Mouse (Mus musculus) megakaryocyte, embryonic 14.5 days (primary cell): ENCODE results near the gene Lhfp.

Experiments
- FLI1 ChIP-seq: IDR thresholded peaks from 2 replicates; pipeline ENCODE4 v1.6.1; 2012; ENCODE audit warnings: low read length, inconsistent platforms, mixed read lengths
- GATA1 ChIP-seq: IDR thresholded peaks from 3 replicates; pipeline ENCODE4 v1.6.1; 2012; ENCODE audit warnings: mixed read lengths, low read length, inconsistent platforms, borderline replicate concordance

DNA sequence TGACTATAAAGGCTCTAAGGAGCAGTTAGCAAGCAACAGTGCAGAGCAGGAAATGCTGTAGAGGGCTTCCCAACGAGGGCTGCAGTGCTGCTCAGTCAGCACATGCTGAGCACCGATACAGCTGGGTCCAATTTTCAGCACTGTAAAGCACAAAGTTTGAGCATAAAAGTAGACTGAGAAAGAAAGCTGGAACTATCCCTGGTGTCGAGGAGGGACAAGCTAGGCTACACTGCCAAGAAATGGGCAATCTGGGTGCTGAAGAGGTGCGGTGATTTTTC is 24.7 kb downstream of the Lhfp start:
- no peak for TF ChIP-seq GATA1
- no peak for TF ChIP-seq FLI1
